Mouse (Mus musculus) spleen, adult 2 months (tissue): Measurements from ENCODE around the gene Tns1.

Experiments used
- CTCF ChIP-seq: fragments of 200-500 bp; IDR thresholded peaks from 2 replicates; pipeline ENCODE4 v1.5.1; 2011; ENCODE audit warnings: mild to moderate bottlenecking, inconsistent platforms; ENCODE audit not compliant: insufficient read depth, insufficient read length, insufficient replicate concordance; ENCODE audit errors: extremely low read depth
- POLR2A ChIP-seq: fragments of 200-500 bp; IDR thresholded peaks from 2 replicates; pipeline ENCODE4 v1.6.1; 2011; ENCODE audit warnings: low read depth, low read length, inconsistent platforms

DNA sequence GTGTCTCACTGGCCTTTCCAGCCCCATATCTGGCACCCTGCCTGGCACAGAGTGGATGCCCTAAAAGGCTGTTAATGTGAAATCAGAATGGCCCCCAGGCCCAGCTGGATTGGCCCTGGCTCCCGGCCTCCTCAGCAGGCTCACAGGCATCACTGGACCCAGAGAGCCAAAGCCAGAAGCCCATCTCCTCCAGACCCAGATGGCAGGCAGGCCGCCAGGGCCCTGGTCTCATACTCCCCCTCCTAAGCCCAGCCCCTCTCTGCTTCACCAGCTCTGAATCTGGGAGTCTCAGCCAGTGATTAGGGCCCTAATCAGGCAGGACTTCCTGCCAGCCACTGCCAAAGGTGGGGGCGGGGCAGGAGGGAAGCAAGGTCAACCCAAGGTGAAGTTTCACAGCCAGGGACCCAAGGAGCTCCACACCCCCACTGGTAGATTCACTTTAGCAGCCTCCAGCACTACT lies 93.3 kb downstream of the Tns1 start:
- no peak for TF ChIP-seq CTCF
- TF ChIP-seq POLR2A: no peak
